In genomic region chr19:53852699-53853451, GRCm38 (mm10) we compare ENCODE assay signal across 8 mouse cellular contexts. TPM values are rescaled to one million over a fixed set of nuclear protein-coding genes. Genes with fewer than 3 reads are reported as not detected.
DNase-seq lines count a peak whose midpoint lies in the region; ATAC-seq and TF ChIP-seq lines count a peak whose summit lies in the region.

No protein-coding gene starts in this region.

- no peaks in the 10 kb centered on the region for H3K9me3 ChIP-seq in liver, embryonic 11.5 days (ENCODE audit: control insufficient read depth, low read length)
- H3K9me3 ChIP-seq in embryonic facial prominence, embryonic 14.5 days (ENCODE audit: control insufficient read depth, low read length): no peaks in the 10 kb centered on the region
- no peaks in the 10 kb centered on the region for H3K9me3 ChIP-seq in intestine, embryonic 15.5 days
- H3K9me3 ChIP-seq in heart, embryonic 11.5 days (replicated peaks; ENCODE audit: control insufficient read depth, low read length): no peaks in the 10 kb centered on the region

- no peak for TF ChIP-seq CTCF in liver, adult 2 months (IDR thresholded peaks at IDR 0.05; ENCODE audit: low read depth, low read length)
- no peak for TF ChIP-seq CTCF in left cerebral cortex, adult 2 months (IDR thresholded peaks at IDR 0.05)

- H3K4me2 ChIP-seq in liver, embryonic 11.5 days: no peak overlapping the region
- peak overlapping the region; percentile 36 for H3K4me2 ChIP-seq in embryonic facial prominence, embryonic 14.5 days (ENCODE audit: low read depth, low read length)
- 0 out of 2 replicates have a peak overlapping the region, but pooled peaks have one; percentile 20 for H3K4me2 ChIP-seq in intestine, embryonic 15.5 days (replicated peaks)
- H3K4me2 ChIP-seq in heart, embryonic 11.5 days: no peak overlapping the region

- TF ChIP-seq POLR2A in liver, adult 2 months (IDR thresholded peaks at IDR 0.05; ENCODE audit: extremely low read depth, insufficient read depth, low read length): no peak

- WGBS in liver, adult 2 months: 50% methylated on average over 15 of the region's 15 CpGs
- WGBS in liver, embryonic 11.5 days: 75% methylated on average over 15 of the region's 15 CpGs
- WGBS in embryonic facial prominence, embryonic 14.5 days: 32% methylated on average over 15 of the region's 15 CpGs
- WGBS in intestine, embryonic 15.5 days: 47% methylated on average over 15 of the region's 15 CpGs
- WGBS in heart, embryonic 11.5 days (ENCODE audit: insufficient replicate concordance): 65% methylated on average over 15 of the region's 15 CpGs

- H3K27ac ChIP-seq in liver, adult 2 months (replicated peaks; ENCODE audit: insufficient read depth, low read depth, low read length): no peak overlapping the region
- no peak overlapping the region for H3K27ac ChIP-seq in liver, embryonic 11.5 days (ENCODE audit: low read depth, low read length)
- peak overlapping the region; percentile 82 for H3K27ac ChIP-seq in embryonic facial prominence, embryonic 14.5 days (replicated peaks; ENCODE audit: low read depth, low read length)
- no peak overlapping the region for H3K27ac ChIP-seq in intestine, embryonic 15.5 days
- peak overlapping the region; percentile 89 for H3K27ac ChIP-seq in left cerebral cortex, adult 2 months
- no peak overlapping the region for H3K27ac ChIP-seq in heart, embryonic 11.5 days (ENCODE audit: low read depth, low read length)

- no peak overlapping the region for H3K9ac ChIP-seq in liver, adult 2 months (ENCODE audit: low read depth, low read length)
- no peak overlapping the region for H3K9ac ChIP-seq in liver, embryonic 11.5 days (ENCODE audit: low read depth, low read length)
- H3K9ac ChIP-seq in embryonic facial prominence, embryonic 14.5 days (ENCODE audit: low read depth, low read length): no peak overlapping the region
- no peak overlapping the region for H3K9ac ChIP-seq in intestine, embryonic 15.5 days
- H3K9ac ChIP-seq in heart, embryonic 11.5 days (ENCODE audit: low read depth, low read length): no peak overlapping the region

- H3K4me3 ChIP-seq in liver, adult 2 months (ENCODE audit: insufficient read depth, low read depth, low read length): no peak overlapping the region
- H3K4me3 ChIP-seq in liver, embryonic 11.5 days (ENCODE audit: low read depth, low read length): no peak overlapping the region
- H3K4me3 ChIP-seq in embryonic facial prominence, embryonic 14.5 days (ENCODE audit: low read depth, low read length): no peak overlapping the region
- H3K4me3 ChIP-seq in intestine, embryonic 15.5 days (replicated peaks): no peak overlapping the region
- 0 out of 2 replicates have a peak overlapping the region, but pooled peaks have one; percentile 3 for H3K4me3 ChIP-seq in left cerebral cortex, adult 2 months
- no peak overlapping the region for H3K4me3 ChIP-seq in heart, embryonic 11.5 days (ENCODE audit: low read depth, low read length)

- peak; percentile 80 for DNase-seq in liver, adult 2 months (ENCODE audit: extremely low read depth, low read depth, low spot score)
- no peak for DNase-seq in liver, embryonic 11.5 days (ENCODE audit: low spot score)
- peak; percentile 94 for DNase-seq in embryonic facial prominence, embryonic 14.5 days (ENCODE audit: low spot score)
- peak; percentile 65 to 71 for DNase-seq in left cerebral cortex, adult 2 months (ENCODE audit: extremely low spot score in 1 of 2, low spot score in 2 of 2)
- DNase-seq in neural tube, embryonic 10.5 days (ENCODE audit: extremely low spot score, low spot score): peak; percentile 55
- DNase-seq in testis, postnatal 10 days (ENCODE audit: low spot score): peak; percentile 60

- no peak for ATAC-seq in liver, embryonic 11.5 days (replicated peaks; ENCODE audit: low FRiP score)
- ATAC-seq in embryonic facial prominence, embryonic 14.5 days (ENCODE audit: low read depth): peak; percentile 88
- ATAC-seq in intestine, embryonic 15.5 days: peak; percentile 41
- no peak for ATAC-seq in heart, embryonic 11.5 days (replicated peaks; ENCODE audit: insufficient number of reproducible peaks, low FRiP score, low TSS enrichment)

- H3K27me3 ChIP-seq in liver, adult 2 months (ENCODE audit: control insufficient read depth, insufficient read depth, low read length): no peaks in the 10 kb centered on the region
- no peaks in the 10 kb centered on the region for H3K27me3 ChIP-seq in liver, embryonic 11.5 days (replicated peaks; ENCODE audit: control insufficient read depth, insufficient read depth, low read length)
- H3K27me3 ChIP-seq in embryonic facial prominence, embryonic 14.5 days (replicated peaks; ENCODE audit: control insufficient read depth, insufficient read depth, low read length): no peaks in the 10 kb centered on the region
- no peaks in the 10 kb centered on the region for H3K27me3 ChIP-seq in intestine, embryonic 15.5 days (replicated peaks)
- no peaks in the 10 kb centered on the region for H3K27me3 ChIP-seq in heart, embryonic 11.5 days (ENCODE audit: control insufficient read depth, insufficient read depth, low read length)

- no peaks in the 10 kb centered on the region for H3K79me2 ChIP-seq in liver, adult 2 months (ENCODE audit: control insufficient read depth, insufficient read depth, low read length)

- H3K4me1 ChIP-seq in liver, adult 2 months (ENCODE audit: control insufficient read depth, insufficient read depth, low read length): peaks cover 7% of the 10 kb centered on the region; the same call in 1 of the 2 replicates
- peaks cover 11% of the 10 kb centered on the region for H3K4me1 ChIP-seq in liver, embryonic 11.5 days (replicated peaks; ENCODE audit: control insufficient read depth, insufficient read depth, low read length)
- H3K4me1 ChIP-seq in embryonic facial prominence, embryonic 14.5 days (ENCODE audit: control insufficient read depth, insufficient read depth, low read length): peaks cover 40% of the 10 kb centered on the region
- peaks cover 26% of the 10 kb centered on the region for H3K4me1 ChIP-seq in intestine, embryonic 15.5 days (replicated peaks)
- H3K4me1 ChIP-seq in heart, embryonic 11.5 days (ENCODE audit: control insufficient read depth, insufficient read depth, low read length): peaks cover 18% of the 10 kb centered on the region

- intact Hi-C loops in left cerebral cortex, adult 2 months (cut with DNase I): loop anchor here (5.0 kb wide), 2 partner anchors 46 to 49 kb away; no protein-coding TSS in a partner anchor

- H3K36me3 ChIP-seq in liver, adult 2 months (ENCODE audit: control insufficient read depth, insufficient read depth, low read length): no peaks in the 10 kb centered on the region
- H3K36me3 ChIP-seq in liver, embryonic 11.5 days (ENCODE audit: control insufficient read depth, insufficient read depth, low read length): no peaks in the 10 kb centered on the region
- no peaks in the 10 kb centered on the region for H3K36me3 ChIP-seq in embryonic facial prominence, embryonic 14.5 days (ENCODE audit: control insufficient read depth, insufficient read depth, low read length)
- no peaks in the 10 kb centered on the region for H3K36me3 ChIP-seq in intestine, embryonic 15.5 days
- peaks cover 14% of the 10 kb centered on the region for H3K36me3 ChIP-seq in heart, embryonic 11.5 days (ENCODE audit: control insufficient read depth, insufficient read depth, low read length)

RNA-seq across cellular contexts. Expression of gene Pdcd4, which starts 39.2 kb away (rescaled TPM):
- total RNA-seq in liver, adult 2 months (2014; rRNA removed): 89.5 and 92.5 TPM in 2 replicates
- polyA plus RNA-seq in liver, adult 2 months (2012; rRNA removed): 16.4 and 17.8 TPM in 2 replicates
- 48.2 and 50.1 TPM in 2 replicates for polyA plus RNA-seq in liver, embryonic 11.5 days (2014; fragmentation: Nextera tagmentation; extraction: Ambion mirVana)
- 80.5 and 87.2 TPM in 2 replicates for polyA plus RNA-seq in embryonic facial prominence, embryonic 14.5 days (2014; fragmentation: Nextera tagmentation; extraction: Ambion mirVana)
- 65.1 and 73.7 TPM in 2 replicates for polyA plus RNA-seq in intestine, embryonic 15.5 days (2015; fragmentation: Nextera tagmentation; extraction: Ambion mirVana)
- 100 to 1,000 TPM; 102 to 114 TPM for total RNA-seq in left cerebral cortex, adult 2 months (2021)
- 38.0 and 41.3 TPM in 2 replicates for polyA plus RNA-seq in heart, embryonic 11.5 days (2014; fragmentation: Nextera tagmentation; extraction: Ambion mirVana)

Comparison
In these comparisons a context has a peak if more than half of its experiments do, and no peak if none do; other contexts are left out.
1. H3K27ac ChIP-seq: peak in embryonic facial prominence, embryonic 14.5 days (single experiment) and left cerebral cortex, adult 2 months (single experiment); none in liver, adult 2 months (single experiment), liver, embryonic 11.5 days (single experiment), intestine, embryonic 15.5 days (single experiment) and heart, embryonic 11.5 days (single experiment).
2. ATAC-seq: peak in embryonic facial prominence, embryonic 14.5 days (single experiment) and intestine, embryonic 15.5 days (single experiment); none in liver, embryonic 11.5 days (single experiment) and heart, embryonic 11.5 days (single experiment).
3. H3K4me2 ChIP-seq: peak in embryonic facial prominence, embryonic 14.5 days (single experiment) and intestine, embryonic 15.5 days (single experiment); none in liver, embryonic 11.5 days (single experiment) and heart, embryonic 11.5 days (single experiment).